Mouse (Mus musculus) hindbrain, embryonic 12.5 days (tissue): ENCODE measurements around the gene Rtl3. TPM values are rescaled to one million over a fixed set of nuclear protein-coding genes. Genes with fewer than 3 reads are reported as not detected.

Source experiments
- polyA plus RNA-seq: library from polyadenylated mRNA; unstranded; fragments of >200 nt; fragmentation: Nextera tagmentation; extraction: Ambion mirVana; gene quantifications from 2 replicates; pipeline ENCODE4 v1.2.1, GENCODE M21; 2016

Rtl3 gene
- polyA plus RNA-seq, 1 experiment from 2014 or later: 5.6 TPM

Other genes with a start within 250 kb of the Rtl3 start
- 0.79 and 0.93 TPM in 2 replicates for gene Cysltr1, start 237.0 kb downstream of the Rtl3 start, polyA plus RNA-seq
- gene Lpar4, start 80.0 kb upstream of the Rtl3 start, polyA plus RNA-seq: 13.6 and 18.5 TPM in 2 replicates
- not detected in 2 replicates for gene P2ry10, start 247.8 kb upstream of the Rtl3 start, polyA plus RNA-seq